Mouse (Mus musculus) liver, embryonic 14.5 days (tissue): ENCODE results near the gene Slc24a4.

ENCODE experiments used
- CTCF ChIP-seq: IDR thresholded peaks from 2 replicates; pipeline ENCODE4 v1.5.1; 2016; ENCODE audit warnings: antibody characterized with exemption, low read depth, control low read depth
- EP300 ChIP-seq: IDR thresholded peaks from 2 replicates; pipeline ENCODE4 v1.6.1; 2016; ENCODE audit warnings: antibody characterized with exemption, low read depth

GRCm38 (mm10) chr12:102251070-102251469 is 122.5 kb downstream of the Slc24a4 start:
- no peak for TF ChIP-seq CTCF
- no peak for TF ChIP-seq EP300
